In the genomic region with DNA sequence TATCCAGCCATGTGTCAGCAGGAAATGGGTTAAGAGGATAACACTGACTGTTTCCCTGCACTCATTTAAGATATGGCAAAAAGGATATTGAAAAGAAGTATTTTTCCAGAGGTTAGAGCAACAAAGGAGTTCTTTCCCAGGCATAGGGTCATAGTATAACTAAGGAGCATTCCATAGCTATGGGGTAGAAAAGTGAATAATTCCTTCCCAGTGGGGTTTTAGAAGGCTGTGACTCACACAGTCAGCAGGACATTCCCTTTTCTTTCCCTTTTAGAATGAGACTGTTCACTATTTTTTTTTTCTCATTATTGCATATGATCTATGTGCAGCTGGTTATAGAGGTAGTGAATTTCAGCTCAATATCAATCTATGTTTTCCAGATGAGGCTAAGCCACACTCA, we compare ENCODE assay signal across 23 mouse cellular contexts. TPM values are rescaled to one million over a fixed set of nuclear protein-coding genes. Genes with fewer than 3 reads are reported as not detected.
DNase-seq lines count a peak whose midpoint lies in the region; ATAC-seq and TF ChIP-seq lines count a peak whose summit lies in the region.
"Had no signal": no experiment of that assay in that cellular context is flagged by ENCODE, and none has a peak within 500 bp of the region (broad histone marks: within the 10 kb centered on the region; RNA-seq: fewer than 3 reads in every experiment).

No protein-coding gene starts in this region.

- TF ChIP-seq POLR2A in myocyte (IDR thresholded peaks at IDR 0.05; ENCODE audit: insufficient read length, low read depth), result no peak

- no peak overlapping the region for H3K4me3 ChIP-seq in myocyte
- no peak overlapping the region for H3K4me3 ChIP-seq in intestine, postnatal 0 days (ENCODE audit: low read depth, low read length)
- H3K4me3 ChIP-seq: embryonic facial prominence, embryonic 10.5 days; embryonic facial prominence, embryonic 12.5 days; erythroblast, embryonic 14.5 days; forebrain, embryonic 10.5 days; forebrain, embryonic 12.5 days had no signal

- no peak for TF ChIP-seq CTCF in intestine, postnatal 0 days (IDR thresholded peaks at IDR 0.05; ENCODE audit: low read depth)

- peak overlapping the region; percentile 31 for H3K4me2 ChIP-seq in myocyte (ENCODE audit: low read depth)
- no peak overlapping the region for H3K4me2 ChIP-seq in intestine, postnatal 0 days (replicated peaks; ENCODE audit: low read depth)
- H3K4me2 ChIP-seq: embryonic facial prominence, embryonic 12.5 days; forebrain, embryonic 12.5 days had no signal

- no peak overlapping the region for H3ac ChIP-seq in myocyte (ENCODE audit: control insufficient read depth, insufficient read length)

- H3K4me1 ChIP-seq in intestine, postnatal 0 days (replicated peaks; ENCODE audit: control insufficient read depth, insufficient read depth, low read length), result no peaks in the 10 kb centered on the region
- H3K4me1 ChIP-seq: embryonic facial prominence, embryonic 10.5 days; embryonic facial prominence, embryonic 12.5 days; forebrain, embryonic 10.5 days; forebrain, embryonic 12.5 days had no signal

- no peaks in the 10 kb centered on the region for H3K9me3 ChIP-seq in intestine, postnatal 0 days (ENCODE audit: control insufficient read depth)
- H3K9me3 ChIP-seq: embryonic facial prominence, embryonic 12.5 days; forebrain, embryonic 10.5 days; forebrain, embryonic 12.5 days had no signal

- no peaks in the 10 kb centered on the region for H3K36me3 ChIP-seq in myocyte (ENCODE audit: control insufficient read depth, insufficient read depth)
- no peaks in the 10 kb centered on the region for H3K36me3 ChIP-seq in intestine, postnatal 0 days (ENCODE audit: control insufficient read depth, insufficient read depth)
- H3K36me3 ChIP-seq: embryonic facial prominence, embryonic 10.5 days; embryonic facial prominence, embryonic 12.5 days; forebrain, embryonic 10.5 days; forebrain, embryonic 12.5 days had no signal

- ATAC-seq in frontal cortex, adult (ENCODE audit: low TSS enrichment), result no peak
- ATAC-seq in intestine, postnatal 0 days, result no peak
- ATAC-seq in CD4-positive, CD25-positive, alpha-beta regulatory T cell, adult 4 months, result no peak
- ATAC-seq: activated CD4-positive, CD25-positive, alpha-beta regulatory T cell, adult 4 months; forebrain, embryonic 14.5 days; forebrain, embryonic 16.5 days had no signal

- H3K27ac ChIP-seq in intestine, postnatal 0 days (ENCODE audit: low read depth, low read length), result no peak overlapping the region
- H3K27ac ChIP-seq: embryonic facial prominence, embryonic 10.5 days; embryonic facial prominence, embryonic 12.5 days; forebrain, embryonic 10.5 days; forebrain, embryonic 12.5 days had no signal

- DNase-seq in Muller cell, postnatal 12 days (ENCODE audit: inconsistent ontology term), result peak; percentile 25
- peak; percentile 13 for DNase-seq in R1 (ENCODE audit: low read depth, low spot score)
- DNase-seq: adrenal gland, adult 8-10 months; adrenal gland, postnatal 14 days; adrenal gland, postnatal 36 days; B cell, adult 2 months; cerebellum, adult 11-12 months; cerebellum, adult 2 months; cerebellum, adult 9-10 months; cerebellum, postnatal 10 days; cerebellum, postnatal 25 days had no signal

- H3K27me3 ChIP-seq in myocyte (ENCODE audit: control insufficient read depth, insufficient read depth, insufficient read length), result no peaks in the 10 kb centered on the region
- H3K27me3 ChIP-seq in intestine, postnatal 0 days (replicated peaks; ENCODE audit: control insufficient read depth, insufficient read depth, low read length), result no peaks in the 10 kb centered on the region
- H3K27me3 ChIP-seq: embryonic facial prominence, embryonic 12.5 days; forebrain, embryonic 12.5 days had no signal

- H3K9ac ChIP-seq in intestine, postnatal 0 days (ENCODE audit: low read depth, low read length), result no peak overlapping the region
- H3K9ac ChIP-seq: embryonic facial prominence, embryonic 12.5 days; forebrain, embryonic 12.5 days had no signal

- H3K79me2 ChIP-seq in myocyte (ENCODE audit: control insufficient read depth, insufficient read depth), result no peaks in the 10 kb centered on the region

TF ChIP-seq in myocyte, 11 proteins besides CTCF, POLR2A, EP300 and RAD21:
- TF ChIP-seq MYOD1 (IDR thresholded peaks at IDR 0.05; ENCODE audit: control insufficient read depth in 1 of 3, insufficient read length in 2 of 3, low read depth in 2 of 3) (no peak), REST (IDR thresholded peaks at IDR 0.05; ENCODE audit: insufficient read depth, insufficient read length) (no peak), MYOG (IDR thresholded peaks at IDR 0.05; ENCODE audit: control insufficient read depth in 1 of 3, insufficient read depth in 1 of 3, insufficient read length in 2 of 3, low read depth in 2 of 3) (no peak), E2F4 (IDR thresholded peaks at IDR 0.05; ENCODE audit: insufficient read depth) (no peak), TCF3 (IDR thresholded peaks at IDR 0.05; ENCODE audit: insufficient read length, low read depth) (no peak), MAX (IDR thresholded peaks at IDR 0.05; ENCODE audit: low read depth) (no peak), USF1 (IDR thresholded peaks at IDR 0.05; ENCODE audit: low read depth) (no peak), POLR2AphosphoS2 (IDR thresholded peaks at IDR 0.05; ENCODE audit: insufficient read length, low read depth) (no peak), TCF12 (IDR thresholded peaks at IDR 0.05; ENCODE audit: insufficient read depth, poor library complexity, severe bottlenecking) (no peak), SRF (IDR thresholded peaks at IDR 0.05; ENCODE audit: control insufficient read depth, insufficient read length, low read depth) (no peak), CEBPB (IDR thresholded peaks at IDR 0.05; ENCODE audit: insufficient read depth, poor library complexity, severe bottlenecking) (no peak)

RNA-seq across cellular contexts. Expression of a gene that starts 41.9 kb away (rescaled TPM):
- 708 TPM for polyA plus RNA-seq in myocyte (2012; fragmentation: generic; extraction: Trizol)
- polyA plus RNA-seq in intestine, postnatal 0 days (2015; fragmentation: Nextera tagmentation; extraction: Ambion mirVana), result 562 and 577 TPM in 2 replicates
- polyA plus RNA-seq in CD4-positive, CD25-positive, alpha-beta regulatory T cell, adult 4 months (2017; shearing (Covaris generic)), result not detected
- polyA plus RNA-seq: activated CD4-positive, CD25-positive, alpha-beta regulatory T cell, adult 4 months had no signal

Comparison
In these comparisons a context has a peak if more than half of its experiments do, and no peak if none do; other contexts are left out.
1. RNA of a gene that starts 41.9 kb away (polyA plus RNA-seq): 708 TPM in myocyte (single experiment) and 562 to 577 TPM in intestine, postnatal 0 days; not detected in CD4-positive, CD25-positive, alpha-beta regulatory T cell, adult 4 months; every median in the first group is over 100 times any median in the second.